Mouse (Mus musculus) E14TG2a.4 (cell line): Measurements from ENCODE around the gene Il18r1.

ENCODE experiments used
- CTCF ChIP-seq: conservative IDR thresholded peaks from 2 replicates; pipeline ENCODE4 v1.5.1; 2014; ENCODE audit warnings: low read length
- NANOG ChIP-seq: IDR thresholded peaks from 2 replicates; pipeline ENCODE4 v1.6.1; 2014; ENCODE audit warnings: borderline replicate concordance, low read length, mixed read lengths
- POU5F1 ChIP-seq: IDR thresholded peaks from 2 replicates; pipeline ENCODE4 v1.6.1; 2014; ENCODE audit warnings: low read length, borderline replicate concordance

DNA sequence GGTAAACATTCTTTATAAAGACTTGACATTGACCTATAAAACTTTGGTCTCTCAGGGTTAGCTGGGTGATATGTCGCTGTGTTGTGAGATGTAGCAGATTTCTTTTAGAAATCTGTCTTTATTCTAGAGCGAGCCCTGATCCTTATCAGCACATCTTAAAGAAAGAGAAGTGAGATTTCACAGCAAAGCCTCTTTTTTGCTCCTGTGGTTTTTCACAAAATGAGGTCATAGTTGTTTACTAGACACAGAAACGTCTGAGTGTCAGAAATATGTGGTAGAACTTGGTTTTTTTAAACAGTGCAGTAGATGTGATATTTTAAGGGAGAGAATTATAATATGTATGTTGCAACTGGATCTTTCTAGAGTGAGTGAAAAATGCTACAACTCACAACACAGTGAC, 10.3 kb downstream of the Il18r1 start:
- TF ChIP-seq CTCF (no peak), POU5F1 (no peak), NANOG (no peak)
